ENCODE assay signal across 9 mouse cellular contexts in genomic region chr2:180119439-180120291, GRCm38 (mm10). TPM values are rescaled to one million over a fixed set of nuclear protein-coding genes. Genes with fewer than 3 reads are reported as not detected.
DNase-seq lines count a peak whose midpoint lies in the region; ATAC-seq and TF ChIP-seq lines count a peak whose summit lies in the region.
"Had no signal": no experiment of that assay in that cellular context is flagged by ENCODE, and none has a peak within 500 bp of the region (broad histone marks: within the 10 kb centered on the region; RNA-seq: fewer than 3 reads in every experiment).

No protein-coding gene starts in this region.

- H3K4me2 ChIP-seq in kidney, embryonic 15.5 days, result peak overlapping the region; percentile 94
- peak overlapping the region; percentile 87 for H3K4me2 ChIP-seq in embryonic facial prominence, embryonic 15.5 days (replicated peaks)
- peak overlapping the region; percentile 93 for H3K4me2 ChIP-seq in intestine, embryonic 14.5 days (ENCODE audit: low read length)
- H3K4me2 ChIP-seq in midbrain, embryonic 11.5 days, result peak overlapping the region; percentile 94

- peak overlapping the region; percentile 97 for H3K4me3 ChIP-seq in kidney, embryonic 15.5 days (replicated peaks)
- H3K4me3 ChIP-seq in MEL (ENCODE audit: control insufficient read depth in 1 of 2, insufficient read depth in 1 of 2, low read depth in 2 of 2, low read length in 2 of 2), result peak overlapping the region; percentile 79 to 94
- H3K4me3 ChIP-seq in embryonic facial prominence, embryonic 15.5 days (replicated peaks), result peak overlapping the region; percentile 92
- peak overlapping the region; percentile 85 for H3K4me3 ChIP-seq in intestine, embryonic 14.5 days (ENCODE audit: low read depth, low read length)
- H3K4me3 ChIP-seq in midbrain, embryonic 11.5 days (ENCODE audit: low read depth, low read length), result peak overlapping the region; percentile 91

- peak overlapping the region; percentile 75 for H3K27ac ChIP-seq in kidney, embryonic 15.5 days
- peak overlapping the region; percentile 87 for H3K27ac ChIP-seq in MEL (ENCODE audit: control insufficient read depth, low read depth, low read length)
- peak overlapping the region; percentile 78 for H3K27ac ChIP-seq in embryonic facial prominence, embryonic 15.5 days (replicated peaks)
- peak overlapping the region; percentile 62; the same call in 1 of the 2 replicates for H3K27ac ChIP-seq in intestine, embryonic 14.5 days (ENCODE audit: low read depth)
- H3K27ac ChIP-seq in midbrain, embryonic 11.5 days (ENCODE audit: low read depth, low read length), result peak overlapping the region; percentile 35; the same call in 1 of the 2 replicates

- no peak for TF ChIP-seq EP300 in MEL (IDR thresholded peaks at IDR 0.05; ENCODE audit: low read depth in 1 of 2, low read length in 2 of 2)

- no peaks in the 10 kb centered on the region for H3K9me3 ChIP-seq in kidney, embryonic 15.5 days (replicated peaks)
- H3K9me3 ChIP-seq in MEL (replicated peaks; ENCODE audit: insufficient read depth, low read length), result no peaks in the 10 kb centered on the region
- H3K9me3 ChIP-seq in embryonic facial prominence, embryonic 15.5 days (replicated peaks), result no peaks in the 10 kb centered on the region
- H3K9me3 ChIP-seq in intestine, embryonic 14.5 days (ENCODE audit: control insufficient read depth, low read length), result no peaks in the 10 kb centered on the region
- H3K9me3 ChIP-seq in midbrain, embryonic 11.5 days (ENCODE audit: control insufficient read depth, low read length), result no peaks in the 10 kb centered on the region; the same call in 1 of the 2 replicates

- WGBS in kidney, embryonic 15.5 days, result under 1% methylated on average over 67 of the region's 68 CpGs
- under 1% methylated on average over 60 of the region's 68 CpGs for WGBS in embryonic facial prominence, embryonic 15.5 days
- under 1% methylated on average over 65 of the region's 68 CpGs for WGBS in intestine, embryonic 14.5 days
- under 1% methylated on average over 55 of the region's 68 CpGs for WGBS in midbrain, embryonic 11.5 days

- ATAC-seq in kidney, embryonic 15.5 days (replicated peaks; ENCODE audit: low FRiP score), result peak; percentile 20
- no peak; the same call in 1 of the 2 replicates for ATAC-seq in embryonic facial prominence, embryonic 15.5 days (ENCODE audit: insufficient number of reproducible peaks, low FRiP score, low TSS enrichment, low read depth)
- peak; percentile 40 for ATAC-seq in intestine, embryonic 14.5 days (replicated peaks; ENCODE audit: low FRiP score, low TSS enrichment, low read depth)
- peak; percentile 6 for ATAC-seq in midbrain, embryonic 11.5 days (ENCODE audit: low FRiP score)

- no peak for DNase-seq in kidney, postnatal 14 days
- peak; percentile 66 for DNase-seq in MEL (ENCODE audit: low read depth, low spot score)
- peak; percentile 76 for DNase-seq in intestine, embryonic 14.5 days (ENCODE audit: low spot score)
- peak; percentile 95 for DNase-seq in midbrain, embryonic 11.5 days (ENCODE audit: low spot score, missing footprints)
- no peak for DNase-seq in left cerebral cortex, adult 18-20 months (ENCODE audit: low spot score in 2 of 2)
- DNase-seq in layer of hippocampus, postnatal 10 days (ENCODE audit: low spot score in 2 of 2), result no peak

- H3K79me2 ChIP-seq in MEL (ENCODE audit: control insufficient read depth, insufficient read depth, low read length, poor library complexity), result peaks cover 24% of the 10 kb centered on the region

- TF ChIP-seq CTCF in MEL (IDR thresholded peaks at IDR 0.05 in 2 of 3, conservative IDR thresholded peaks at IDR 0.05 in 1 of 3; ENCODE audit: control insufficient read depth in 1 of 3, insufficient read depth in 1 of 3, low read depth in 2 of 3, low read length in 3 of 3, poor library complexity in 1 of 3, severe bottlenecking in 1 of 3), result no peak

- peaks cover 9% of the 10 kb centered on the region; the same call in 1 of the 2 replicates for H3K27me3 ChIP-seq in kidney, embryonic 15.5 days
- H3K27me3 ChIP-seq in MEL (ENCODE audit: control insufficient read depth in 1 of 2, insufficient read depth in 2 of 2, low read length in 2 of 2), result no peaks in the 10 kb centered on the region
- H3K27me3 ChIP-seq in embryonic facial prominence, embryonic 15.5 days, result no peaks in the 10 kb centered on the region
- no peaks in the 10 kb centered on the region for H3K27me3 ChIP-seq in intestine, embryonic 14.5 days (replicated peaks; ENCODE audit: control insufficient read depth, insufficient read depth, low read length)
- no peaks in the 10 kb centered on the region for H3K27me3 ChIP-seq in midbrain, embryonic 11.5 days (ENCODE audit: control insufficient read depth, insufficient read depth, low read length)

- H3K36me3 ChIP-seq in kidney, embryonic 15.5 days, result peaks cover 13% of the 10 kb centered on the region
- peaks cover 12 to 41% of the 10 kb centered on the region in 2 experiments; a peak in 3 of 4 replicates for H3K36me3 ChIP-seq in MEL (ENCODE audit: control insufficient read depth in 1 of 2, insufficient read depth in 2 of 2, low read length in 2 of 2)
- H3K36me3 ChIP-seq in embryonic facial prominence, embryonic 15.5 days, result 0 out of 2 replicates have a peak, but pooled peaks cover 8% of the 10 kb centered on the region
- 0 out of 2 replicates have a peak, but pooled peaks cover 3% of the 10 kb centered on the region for H3K36me3 ChIP-seq in intestine, embryonic 14.5 days (ENCODE audit: control insufficient read depth, insufficient read depth, low read length)
- H3K36me3 ChIP-seq in midbrain, embryonic 11.5 days (ENCODE audit: control insufficient read depth, insufficient read depth, low read length), result peaks cover 2% of the 10 kb centered on the region; the same call in 1 of the 2 replicates

- H3K9ac ChIP-seq in kidney, embryonic 15.5 days, result peak overlapping the region; percentile 85
- H3K9ac ChIP-seq in MEL (ENCODE audit: control insufficient read depth, low read depth, low read length, poor library complexity, severe bottlenecking), result peak overlapping the region; percentile 94
- H3K9ac ChIP-seq in embryonic facial prominence, embryonic 15.5 days, result peak overlapping the region; percentile 84
- H3K9ac ChIP-seq in intestine, embryonic 14.5 days (ENCODE audit: low read length), result peak overlapping the region; percentile 85
- peak overlapping the region; percentile 80 for H3K9ac ChIP-seq in midbrain, embryonic 11.5 days (ENCODE audit: low read length)

- peaks cover 43% of the 10 kb centered on the region for H3K4me1 ChIP-seq in kidney, embryonic 15.5 days
- H3K4me1 ChIP-seq in MEL (ENCODE audit: control insufficient read depth in 1 of 2, insufficient read depth in 2 of 2, low read length in 2 of 2), result peaks cover 31 to 44% of the 10 kb centered on the region in 2 experiments
- peaks cover 46% of the 10 kb centered on the region for H3K4me1 ChIP-seq in embryonic facial prominence, embryonic 15.5 days
- H3K4me1 ChIP-seq in intestine, embryonic 14.5 days (replicated peaks; ENCODE audit: control insufficient read depth, insufficient read depth, low read length), result peaks cover 17% of the 10 kb centered on the region
- peaks cover 36% of the 10 kb centered on the region for H3K4me1 ChIP-seq in midbrain, embryonic 11.5 days (ENCODE audit: control insufficient read depth, insufficient read depth, low read length)

- peak in 1 of 2 experiments; percentile 61; a peak in 2 of 4 replicates for TF ChIP-seq POLR2A in MEL (IDR thresholded peaks at IDR 0.05; ENCODE audit: control insufficient read depth in 1 of 2, insufficient read depth in 1 of 2, low read depth in 1 of 2, low read length in 2 of 2, poor library complexity in 1 of 2)

- no peak for TF ChIP-seq RAD21 in MEL (IDR thresholded peaks at IDR 0.05; ENCODE audit: low read depth, low read length)

RNA-seq across cellular contexts. Expression of gene Osbpl2, which starts 0.6 kb away (rescaled TPM):
- polyA plus RNA-seq in kidney, embryonic 15.5 days (2015; fragmentation: Nextera tagmentation; extraction: Ambion mirVana), result 30.3 and 32.1 TPM in 2 replicates
- 13.3 and 18.9 TPM in 2 replicates for total RNA-seq in MEL (2012; rRNA removed)
- polyA plus RNA-seq in MEL (2012; ENCODE audit: insufficient read depth in 1 of 2, insufficient read length in 2 of 2, low read depth in 1 of 2, low replicate concordance in 2 of 2, missing spikeins in 1 of 2), result 10 to 100 TPM in 1 of 2 experiments, not detected in 1; 25.5 TPM
- 42.6 and 43.0 TPM in 2 replicates for polyA plus RNA-seq in embryonic facial prominence, embryonic 15.5 days (2015; fragmentation: Nextera tagmentation; extraction: Ambion mirVana)
- polyA plus RNA-seq in intestine, embryonic 14.5 days (2014; fragmentation: Nextera tagmentation; extraction: Ambion mirVana), result 31.2 and 31.4 TPM in 2 replicates
- 43.3 and 46.3 TPM in 2 replicates for polyA plus RNA-seq in midbrain, embryonic 11.5 days (2014; fragmentation: Nextera tagmentation; extraction: Ambion mirVana)
- 10 to 100 TPM; 49.1 to 54.1 TPM for total RNA-seq in left cerebral cortex, adult 18-20 months (2021)
- total RNA-seq in layer of hippocampus, postnatal 10 days (2021), result 10 to 100 TPM; 53.2 to 54.4 TPM

RNA-seq across cellular contexts. Expression of gene Hrh3, which starts 15.4 kb away (rescaled TPM):
- polyA plus RNA-seq in kidney, embryonic 15.5 days (2015; fragmentation: Nextera tagmentation; extraction: Ambion mirVana), result not detected in 2 replicates
- not detected in 2 replicates for total RNA-seq in MEL (2012; rRNA removed)
- not detected for polyA plus RNA-seq in MEL (2012; ENCODE audit: insufficient read depth in 1 of 2, insufficient read length in 2 of 2, low read depth in 1 of 2, low replicate concordance in 2 of 2, missing spikeins in 1 of 2)
- polyA plus RNA-seq in embryonic facial prominence, embryonic 15.5 days (2015; fragmentation: Nextera tagmentation; extraction: Ambion mirVana), result 0.13 and 0.40 TPM in 2 replicates
- polyA plus RNA-seq in intestine, embryonic 14.5 days (2014; fragmentation: Nextera tagmentation; extraction: Ambion mirVana), result 0.16 and 0.19 TPM in 2 replicates
- polyA plus RNA-seq in midbrain, embryonic 11.5 days (2014; fragmentation: Nextera tagmentation; extraction: Ambion mirVana), result 3.0 and 3.2 TPM in 2 replicates
- 100 to 1,000 TPM in 1 of 2 experiments, 10 to 100 TPM in 1; 87.6 to 114 TPM for total RNA-seq in left cerebral cortex, adult 18-20 months (2021)
- 10 to 100 TPM; 15.3 to 16.2 TPM for total RNA-seq in layer of hippocampus, postnatal 10 days (2021)
- total RNA-seq: common myeloid progenitor, adult 5-6 weeks had no signal

RNA-seq across cellular contexts. Expression of gene Mtg2, which starts 49.3 kb away (rescaled TPM):
- polyA plus RNA-seq in kidney, embryonic 15.5 days (2015; fragmentation: Nextera tagmentation; extraction: Ambion mirVana), result 26.4 TPM in 2 replicates
- 35.2 and 41.2 TPM in 2 replicates for total RNA-seq in MEL (2012; rRNA removed)
- 10 to 100 TPM in 1 of 2 experiments, not detected in 1; 30.9 TPM for polyA plus RNA-seq in MEL (2012; ENCODE audit: insufficient read depth in 1 of 2, insufficient read length in 2 of 2, low read depth in 1 of 2, low replicate concordance in 2 of 2, missing spikeins in 1 of 2)
- polyA plus RNA-seq in embryonic facial prominence, embryonic 15.5 days (2015; fragmentation: Nextera tagmentation; extraction: Ambion mirVana), result 24.3 and 25.6 TPM in 2 replicates
- 24.2 and 27.5 TPM in 2 replicates for polyA plus RNA-seq in intestine, embryonic 14.5 days (2014; fragmentation: Nextera tagmentation; extraction: Ambion mirVana)
- polyA plus RNA-seq in midbrain, embryonic 11.5 days (2014; fragmentation: Nextera tagmentation; extraction: Ambion mirVana), result 29.8 and 30.3 TPM in 2 replicates
- 10 to 100 TPM; 13.7 to 17.5 TPM for total RNA-seq in left cerebral cortex, adult 18-20 months (2021)
- total RNA-seq in layer of hippocampus, postnatal 10 days (2021), result 10 to 100 TPM; 15.0 to 17.7 TPM

RNA-seq across cellular contexts. Expression of gene Adrm1, which starts 51.6 kb away (rescaled TPM):
- polyA plus RNA-seq in kidney, embryonic 15.5 days (2015; fragmentation: Nextera tagmentation; extraction: Ambion mirVana), result 193 and 207 TPM in 2 replicates
- total RNA-seq in MEL (2012; rRNA removed), result 287 and 295 TPM in 2 replicates
- 100 to 1,000 TPM in 1 of 2 experiments, not detected in 1; 312 TPM for polyA plus RNA-seq in MEL (2012; ENCODE audit: insufficient read depth in 1 of 2, insufficient read length in 2 of 2, low read depth in 1 of 2, low replicate concordance in 2 of 2, missing spikeins in 1 of 2)
- 176 and 190 TPM in 2 replicates for polyA plus RNA-seq in embryonic facial prominence, embryonic 15.5 days (2015; fragmentation: Nextera tagmentation; extraction: Ambion mirVana)
- polyA plus RNA-seq in intestine, embryonic 14.5 days (2014; fragmentation: Nextera tagmentation; extraction: Ambion mirVana), result 159 TPM in 2 replicates
- 170 and 171 TPM in 2 replicates for polyA plus RNA-seq in midbrain, embryonic 11.5 days (2014; fragmentation: Nextera tagmentation; extraction: Ambion mirVana)
- total RNA-seq in left cerebral cortex, adult 18-20 months (2021), result 100 to 1,000 TPM; 106 to 111 TPM
- total RNA-seq in layer of hippocampus, postnatal 10 days (2021), result 100 to 1,000 TPM; 107 to 117 TPM

Comparison
In these comparisons a context has a peak if more than half of its experiments do, and no peak if none do; other contexts are left out.
1. H3K27ac ChIP-seq: peak in every context shown above with its lines; median percentile 87 in MEL; 78 in embryonic facial prominence, embryonic 15.5 days; 75 in kidney, embryonic 15.5 days; 62 in intestine, embryonic 14.5 days; 35 in midbrain, embryonic 11.5 days.
2. DNase-seq: peak in MEL (single experiment), intestine, embryonic 14.5 days (single experiment) and midbrain, embryonic 11.5 days (single experiment); none in kidney, postnatal 14 days (single experiment), left cerebral cortex, adult 18-20 months (0 of 2) and layer of hippocampus, postnatal 10 days (0 of 2).
3. Peak in every context shown above with its lines, with median percentiles within 50 percentile points of each other: H3K4me2 ChIP-seq, H3K4me3 ChIP-seq and H3K9ac ChIP-seq.